In the genomic region with DNA sequence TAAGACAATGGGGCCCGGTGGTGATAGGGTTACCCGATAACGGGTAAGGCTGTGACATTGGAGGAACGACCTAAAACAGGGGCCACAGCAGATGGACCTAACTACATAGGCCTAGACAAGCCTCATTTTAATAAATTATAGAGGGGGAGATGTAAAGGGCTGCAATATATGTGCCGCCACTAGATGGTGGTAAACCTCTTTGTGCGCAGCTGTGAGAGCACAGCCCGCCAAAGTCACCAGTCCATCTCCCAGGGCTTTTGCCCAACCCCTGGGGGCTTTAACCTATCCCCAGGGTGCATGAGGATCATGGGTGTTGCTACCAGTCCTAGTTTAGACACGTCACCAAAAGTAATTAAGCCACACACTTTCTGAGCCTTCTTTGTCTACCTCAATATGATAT, we compare ENCODE assay signal across 13 mouse cellular contexts. TPM values are rescaled to one million over a fixed set of nuclear protein-coding genes. Genes with fewer than 3 reads are reported as not detected.
DNase-seq lines count a peak whose midpoint lies in the region; ATAC-seq and TF ChIP-seq lines count a peak whose summit lies in the region.
"Not testable (repeated sequence)": the region's sequence is repeated elsewhere in the genome, so short reads cannot be mapped to it uniquely, and the experiment has no call there.
"Had no signal": no experiment of that assay in that cellular context is flagged by ENCODE, and none has a peak within 500 bp of the region (broad histone marks: within the 10 kb centered on the region; RNA-seq: fewer than 3 reads in every experiment).

No protein-coding gene starts in this region.

- ATAC-seq in heart, postnatal 0 days (ENCODE audit: insufficient read depth, low read depth); limb, embryonic 11.5 days (ENCODE audit: insufficient number of reproducible peaks, low FRiP score, low TSS enrichment, low read depth); midbrain, embryonic 14.5 days (ENCODE audit: low FRiP score, low TSS enrichment); stomach, postnatal 0 days (ENCODE audit: low FRiP score, low TSS enrichment): not testable (repeated sequence)

- not testable (repeated sequence) for H3K4me3 ChIP-seq in embryonic fibroblast, embryonic 13.5 days (ENCODE audit: insufficient read depth, low read length); heart, postnatal 0 days (ENCODE audit: low read depth, low read length); limb, embryonic 11.5 days (ENCODE audit: low read depth, low read length); midbrain, embryonic 14.5 days (replicated peaks; ENCODE audit: low read depth, low read length); stomach, postnatal 0 days (ENCODE audit: low read depth, low read length)

- not testable (repeated sequence) for H3K9me3 ChIP-seq in heart, postnatal 0 days (replicated peaks; ENCODE audit: control insufficient read depth, low read length); limb, embryonic 11.5 days (ENCODE audit: control insufficient read depth, low read length); midbrain, embryonic 14.5 days (ENCODE audit: control insufficient read depth, low read length); stomach, postnatal 0 days (ENCODE audit: control insufficient read depth, low read length)

- peak; percentile 0 to 1 for DNase-seq in B cell, adult 2 months
- peak; percentile 39 for DNase-seq in adrenal gland, postnatal 14 days
- not testable (repeated sequence) for DNase-seq in heart, postnatal 0 days (ENCODE audit: low spot score)
- DNase-seq in kidney, postnatal 14 days = peak; percentile 34
- DNase-seq in limb, embryonic 11.5 days (ENCODE audit: low spot score) = peak; percentile 63
- DNase-seq in midbrain, embryonic 14.5 days = peak; percentile 72
- DNase-seq in stomach, postnatal 0 days (ENCODE audit: low spot score) = peak; percentile 47

- not testable (repeated sequence) for H3K27ac ChIP-seq in embryonic fibroblast, embryonic 13.5 days (ENCODE audit: insufficient read depth, low read length); heart, postnatal 0 days (ENCODE audit: low read depth); limb, embryonic 11.5 days (replicated peaks; ENCODE audit: low read depth, low read length); midbrain, embryonic 14.5 days (replicated peaks; ENCODE audit: low read depth, low read length); stomach, postnatal 0 days (replicated peaks)

- not testable (repeated sequence) for TF ChIP-seq EP300 in heart, postnatal 0 days (IDR thresholded peaks at IDR 0.05; ENCODE audit: low read depth); stomach, postnatal 0 days (optimal IDR thresholded peaks at IDR 0.05)

- not testable (repeated sequence) for H3K4me2 ChIP-seq in heart, postnatal 0 days (ENCODE audit: low read depth, low read length); limb, embryonic 11.5 days (ENCODE audit: low read depth, severe bottlenecking); midbrain, embryonic 14.5 days (ENCODE audit: low read length); stomach, postnatal 0 days (replicated peaks; ENCODE audit: low read depth)

- 0 out of 2 replicates have a peak, but pooled peaks have one; percentile 25 for TF ChIP-seq CTCF in embryonic fibroblast, embryonic 13.5 days (IDR thresholded peaks at IDR 0.05; ENCODE audit: borderline replicate concordance, insufficient read depth, low read length)
- peak; percentile 63 for TF ChIP-seq CTCF in heart, postnatal 0 days (IDR thresholded peaks at IDR 0.05; ENCODE audit: low read depth)
- peak; percentile 75 for TF ChIP-seq CTCF in stomach, postnatal 0 days (IDR thresholded peaks at IDR 0.05; ENCODE audit: low read depth)

- H3K27me3 ChIP-seq in heart, postnatal 0 days (ENCODE audit: control insufficient read depth, insufficient read depth, low read length); limb, embryonic 11.5 days (ENCODE audit: control insufficient read depth, insufficient read depth, low read length); midbrain, embryonic 14.5 days (ENCODE audit: control insufficient read depth, insufficient read depth, low read length); stomach, postnatal 0 days (ENCODE audit: control insufficient read depth, insufficient read depth, low read length): not testable (repeated sequence)

- H3K4me1 ChIP-seq in embryonic fibroblast, embryonic 13.5 days (ENCODE audit: control insufficient read depth, insufficient read depth, low read length); heart, postnatal 0 days (ENCODE audit: control insufficient read depth, insufficient read depth); limb, embryonic 11.5 days (ENCODE audit: control insufficient read depth, insufficient read depth, low read length); midbrain, embryonic 14.5 days (ENCODE audit: control insufficient read depth, insufficient read depth, low read length); stomach, postnatal 0 days (replicated peaks; ENCODE audit: control insufficient read depth, insufficient read depth): not testable (repeated sequence)

- H3K9ac ChIP-seq in heart, postnatal 0 days (replicated peaks; ENCODE audit: low read depth, low read length); limb, embryonic 11.5 days (ENCODE audit: low read length); midbrain, embryonic 14.5 days (replicated peaks; ENCODE audit: low read length); stomach, postnatal 0 days (ENCODE audit: low read length): not testable (repeated sequence)

- TF ChIP-seq POLR2A in embryonic fibroblast, embryonic 13.5 days (IDR thresholded peaks at IDR 0.05; ENCODE audit: low read depth, low read length) = not testable (repeated sequence)

- H3K36me3 ChIP-seq in heart, postnatal 0 days (replicated peaks; ENCODE audit: control insufficient read depth, insufficient read depth, low read length); limb, embryonic 11.5 days (ENCODE audit: control insufficient read depth, insufficient read depth, low read length); midbrain, embryonic 14.5 days (ENCODE audit: control insufficient read depth, insufficient read depth, low read length); stomach, postnatal 0 days (ENCODE audit: control insufficient read depth, insufficient read depth, low read length): not testable (repeated sequence)

- WGBS in heart, postnatal 0 days = 11% methylated on average over 8 of the region's 8 CpGs
- 22% methylated on average over 8 of the region's 8 CpGs for WGBS in limb, embryonic 11.5 days
- 16% methylated on average over 8 of the region's 8 CpGs for WGBS in midbrain, embryonic 14.5 days
- WGBS in stomach, postnatal 0 days = 17% methylated on average over 8 of the region's 8 CpGs

RNA-seq across cellular contexts. Expression of a gene that starts 7.8 kb away (rescaled TPM):
- total RNA-seq in adrenal gland, postnatal 14 days (2021) = 2.7 and 2.9 TPM in 2 replicates
- 2.7 and 3.4 TPM in 2 replicates for polyA plus RNA-seq in embryonic fibroblast, embryonic 13.5 days (2011; ENCODE audit: insufficient read length, low read depth, missing spikeins)
- total RNA-seq in heart, postnatal 0 days (2014; rRNA removed; ENCODE audit: low replicate concordance) = 12.9 and 20.5 TPM in 2 replicates
- 32.3 and 33.7 TPM in 2 replicates for polyA plus RNA-seq in heart, postnatal 0 days (2015; fragmentation: Nextera tagmentation; extraction: Ambion mirVana)
- 10.5 and 12.9 TPM in 2 replicates for polyA plus RNA-seq in limb, embryonic 11.5 days (2014; fragmentation: Nextera tagmentation; extraction: Ambion mirVana)
- polyA plus RNA-seq in midbrain, embryonic 14.5 days (2014; fragmentation: Nextera tagmentation; extraction: Ambion mirVana) = 3.7 and 5.4 TPM in 2 replicates
- polyA plus RNA-seq in stomach, postnatal 0 days (2015; fragmentation: Nextera tagmentation; extraction: Ambion mirVana) = 3.2 and 3.6 TPM in 2 replicates

RNA-seq across cellular contexts. Expression of a gene that starts 9.6 kb away (rescaled TPM):
- total RNA-seq in adrenal gland, postnatal 14 days (2021) = not detected in 2 replicates
- not detected in 2 replicates for polyA plus RNA-seq in embryonic fibroblast, embryonic 13.5 days (2011; ENCODE audit: insufficient read length, low read depth, missing spikeins)
- not detected in 2 replicates for total RNA-seq in heart, postnatal 0 days (2014; rRNA removed; ENCODE audit: low replicate concordance)
- polyA plus RNA-seq in heart, postnatal 0 days (2015; fragmentation: Nextera tagmentation; extraction: Ambion mirVana) = not detected in 2 replicates
- polyA plus RNA-seq in limb, embryonic 11.5 days (2014; fragmentation: Nextera tagmentation; extraction: Ambion mirVana) = not detected in 2 replicates
- not detected in 2 replicates for polyA plus RNA-seq in midbrain, embryonic 14.5 days (2014; fragmentation: Nextera tagmentation; extraction: Ambion mirVana)
- not detected in 2 replicates for polyA plus RNA-seq in stomach, postnatal 0 days (2015; fragmentation: Nextera tagmentation; extraction: Ambion mirVana)
- polyA plus RNA-seq: forebrain, embryonic 16.5 days; hindbrain, embryonic 16.5 days; lung, embryonic 15.5 days; neural tube, embryonic 15.5 days had no signal

RNA-seq across cellular contexts. Expression of a gene that starts 23.9 kb away (rescaled TPM):
- not detected in 2 replicates for total RNA-seq in adrenal gland, postnatal 14 days (2021)
- not detected in 2 replicates for polyA plus RNA-seq in embryonic fibroblast, embryonic 13.5 days (2011; ENCODE audit: insufficient read length, low read depth, missing spikeins)
- total RNA-seq in heart, postnatal 0 days (2014; rRNA removed; ENCODE audit: low replicate concordance) = not detected in 2 replicates
- polyA plus RNA-seq in heart, postnatal 0 days (2015; fragmentation: Nextera tagmentation; extraction: Ambion mirVana) = not detected in 2 replicates
- polyA plus RNA-seq in limb, embryonic 11.5 days (2014; fragmentation: Nextera tagmentation; extraction: Ambion mirVana) = not detected in 2 replicates
- polyA plus RNA-seq in midbrain, embryonic 14.5 days (2014; fragmentation: Nextera tagmentation; extraction: Ambion mirVana) = not detected in 2 replicates
- not detected in 2 replicates for polyA plus RNA-seq in stomach, postnatal 0 days (2015; fragmentation: Nextera tagmentation; extraction: Ambion mirVana)
- polyA plus RNA-seq: forebrain, embryonic 16.5 days; hindbrain, embryonic 16.5 days; lung, embryonic 15.5 days; neural tube, embryonic 15.5 days; testis, adult 2 months had no signal

RNA-seq across cellular contexts. Expression of a gene that starts 57.7 kb away (rescaled TPM):
- 1.4 TPM in 1 of 2 replicates, not detected in the other for total RNA-seq in adrenal gland, postnatal 14 days (2021)
- not detected in 2 replicates for polyA plus RNA-seq in embryonic fibroblast, embryonic 13.5 days (2011; ENCODE audit: insufficient read length, low read depth, missing spikeins)
- total RNA-seq in heart, postnatal 0 days (2014; rRNA removed; ENCODE audit: low replicate concordance) = not detected in 2 replicates
- polyA plus RNA-seq in heart, postnatal 0 days (2015; fragmentation: Nextera tagmentation; extraction: Ambion mirVana) = not detected in 2 replicates
- not detected in 2 replicates for polyA plus RNA-seq in limb, embryonic 11.5 days (2014; fragmentation: Nextera tagmentation; extraction: Ambion mirVana)
- not detected in 2 replicates for polyA plus RNA-seq in midbrain, embryonic 14.5 days (2014; fragmentation: Nextera tagmentation; extraction: Ambion mirVana)
- 0.41 and 0.67 TPM in 2 replicates for polyA plus RNA-seq in stomach, postnatal 0 days (2015; fragmentation: Nextera tagmentation; extraction: Ambion mirVana)
- polyA plus RNA-seq: forebrain, embryonic 16.5 days; hindbrain, embryonic 16.5 days; lung, embryonic 15.5 days; testis, adult 2 months had no signal

Comparison
In these comparisons a context has a peak if more than half of its experiments do, and no peak if none do; other contexts are left out.
1. CTCF ChIP-seq: peak in every context shown above with its lines; median percentile 75 in stomach, postnatal 0 days; 63 in heart, postnatal 0 days; 25 in embryonic fibroblast, embryonic 13.5 days.